Mouse (Mus musculus) central nervous system, embryonic 18 days (tissue): ENCODE measurements around the gene Slc7a6. TPM values are rescaled to one million over a fixed set of nuclear protein-coding genes. Genes with fewer than 3 reads are reported as not detected.

Experiments used
- polyA plus RNA-seq: library from polyadenylated mRNA; depleted of rRNA; stranded (reverse); fragments of >200 nt; gene quantifications from 2 replicates; pipeline ENCODE4 v1.2.3, GENCODE M21; 2012; rRNA removed

The Slc7a6 gene
- 45.3 and 46.0 TPM in 2 replicates for polyA plus RNA-seq

DNA sequence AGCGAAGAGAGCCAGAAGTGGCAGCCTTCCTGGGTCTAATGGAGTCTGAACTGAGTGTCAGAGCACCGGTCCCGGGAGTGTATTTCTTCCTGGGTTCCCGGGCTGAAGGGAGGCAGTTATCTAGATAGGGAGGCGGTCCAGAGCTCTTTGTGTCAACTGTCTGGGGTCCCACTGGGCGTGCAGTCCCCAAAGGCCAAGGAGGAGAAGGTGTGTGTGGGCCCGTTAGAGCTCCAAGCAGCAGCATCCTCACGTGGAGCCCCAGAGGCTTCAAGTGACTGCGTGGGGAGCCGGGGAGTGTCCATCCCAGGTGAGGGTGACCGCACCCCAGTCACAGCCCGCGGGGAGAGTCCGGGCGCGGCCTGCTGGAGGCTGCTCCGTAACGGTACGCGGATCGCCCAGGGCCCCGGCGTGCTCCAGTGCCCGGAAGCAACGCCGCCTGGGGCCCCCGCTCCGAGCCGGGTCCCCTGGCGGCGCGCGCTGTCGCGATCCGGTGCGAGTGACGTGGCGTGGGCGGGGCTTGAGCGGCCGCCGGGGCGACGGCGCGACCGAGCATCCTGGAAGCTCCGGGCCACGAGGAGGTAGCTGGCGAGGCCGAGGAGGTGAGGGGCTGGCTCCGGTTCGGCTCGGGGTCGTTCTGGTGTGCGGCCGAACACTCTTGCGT, at the start of gene Slc7a6:
Slc7a6 (plus strand) TSS at position 502 of the 661 bp plus-strand sequence.

DNA sequence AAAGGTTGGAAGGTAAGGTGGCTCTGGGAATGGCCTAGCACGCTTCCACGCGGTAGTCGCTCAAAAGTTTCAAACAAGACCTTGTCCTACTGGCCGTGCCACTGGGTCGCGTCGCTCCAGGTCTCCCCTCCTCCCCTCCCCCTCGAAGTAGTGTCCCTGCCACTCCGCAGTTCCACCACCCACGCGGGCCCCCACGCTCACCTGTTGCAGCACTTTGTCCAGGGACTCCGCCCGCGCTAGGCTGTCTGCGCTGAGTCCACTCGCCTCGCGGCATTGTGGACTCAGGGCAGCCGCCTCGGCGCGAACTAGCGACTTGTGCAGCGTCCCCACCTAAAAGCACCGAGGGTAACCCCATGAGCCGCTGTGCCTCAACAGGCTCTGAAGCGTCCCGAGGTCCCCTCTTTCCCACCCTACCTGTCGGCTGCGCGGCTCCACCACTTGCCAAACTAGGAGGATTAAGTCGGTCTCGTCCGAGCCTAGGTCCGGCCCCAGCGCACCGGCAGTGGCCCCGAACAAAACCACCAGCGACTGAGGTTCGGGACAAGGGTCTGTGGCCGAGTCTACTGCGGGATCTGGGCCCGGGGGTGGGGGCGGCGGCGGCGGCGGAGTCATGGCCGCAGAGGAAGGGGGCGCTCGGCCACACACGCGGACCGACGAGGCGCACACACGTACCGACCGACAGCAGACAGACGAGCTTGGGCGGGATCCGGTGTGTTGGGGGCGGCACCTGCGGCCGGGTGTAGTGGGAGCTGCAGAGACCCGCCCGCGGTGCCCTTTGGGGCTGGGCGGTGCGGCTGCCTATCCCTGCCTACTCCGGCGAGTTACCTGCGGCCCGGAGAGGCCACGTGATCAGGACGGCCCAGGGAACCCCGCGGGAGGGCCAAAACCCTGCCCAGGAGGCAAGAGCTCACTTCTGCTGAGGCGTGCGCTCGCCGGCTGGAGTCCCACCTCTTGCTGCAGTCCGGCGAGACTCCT, 32.2 kb upstream of the Slc7a6 start, which contains the start of gene Esrp2:
Esrp2 (minus strand) TSS at position 819 of the 975 bp plus-strand sequence.

DNA sequence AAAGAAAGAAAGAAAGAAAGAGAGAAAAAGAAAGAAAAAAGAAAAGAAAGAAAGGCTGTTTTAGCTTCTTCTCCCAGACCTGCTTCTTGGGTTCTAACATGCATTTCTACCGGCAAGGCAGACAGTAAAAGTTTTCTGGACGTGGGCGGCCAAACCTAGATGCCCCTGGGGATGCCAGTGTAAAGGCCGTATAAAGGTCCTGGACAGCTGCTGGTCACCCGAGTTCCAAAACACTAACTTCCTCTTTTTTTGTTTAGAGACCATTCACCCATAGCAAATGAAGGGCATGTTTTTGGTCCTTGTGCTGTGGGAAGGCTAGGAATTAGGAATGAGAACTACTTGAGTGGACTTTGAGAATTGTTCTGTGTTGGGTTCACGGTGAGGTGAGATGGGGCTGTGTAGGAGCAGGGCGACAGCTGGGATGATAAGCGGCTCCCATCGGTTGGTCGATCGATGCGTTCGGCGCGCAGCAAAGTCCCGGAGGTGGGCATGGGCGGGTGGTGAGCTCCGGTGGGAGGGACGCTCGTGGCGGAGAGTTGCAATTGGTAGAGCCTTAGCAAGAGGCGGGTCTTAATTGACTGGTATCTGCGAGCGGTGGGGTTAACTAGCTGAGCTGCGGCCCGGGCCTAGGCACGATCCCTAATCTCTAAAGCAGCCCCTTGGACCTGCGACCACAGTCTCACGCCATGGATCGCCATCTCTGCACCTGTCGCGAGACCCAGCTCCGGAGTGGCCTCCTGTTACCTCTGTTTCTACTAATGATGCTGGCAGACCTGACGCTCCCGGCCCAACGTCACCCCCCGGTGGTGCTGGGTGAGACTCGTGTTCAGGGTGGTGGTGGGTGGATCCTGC, 18.6 kb upstream of the Slc7a6 start, which contains the start of gene Pla2g15:
Pla2g15 (plus strand) TSS at position 599 of the 852 bp plus-strand sequence.

DNA sequence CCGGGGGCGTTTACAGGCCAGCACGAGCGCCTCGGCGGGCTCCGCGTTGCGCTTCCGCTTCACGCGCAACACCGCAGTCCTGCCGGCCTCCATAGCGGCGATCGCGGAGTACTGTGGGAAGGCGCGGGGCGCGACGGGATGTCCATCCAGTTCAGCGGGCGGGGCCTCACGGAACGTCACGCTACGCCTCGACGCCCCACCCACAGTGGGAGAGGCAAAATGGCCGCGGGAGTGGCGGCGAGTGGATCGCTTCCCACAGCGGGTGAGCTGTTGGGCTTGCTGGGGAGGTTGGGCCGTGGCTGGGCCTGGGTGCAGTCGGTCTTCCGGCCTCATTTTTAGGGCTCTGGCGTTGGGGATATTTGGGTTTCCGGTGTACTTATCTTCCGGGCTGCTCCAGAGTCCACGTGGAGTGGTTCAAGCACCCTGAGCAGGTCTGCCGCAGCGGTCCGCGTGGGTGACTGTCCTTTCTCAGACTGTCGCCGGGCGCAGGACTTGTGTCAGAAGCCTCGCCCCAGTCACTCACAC, 42.2 kb downstream of the Slc7a6 start, which contains the start of the genes Slc7a6os and Prmt7:
Slc7a6os (minus strand) TSS at position 115 of the 525 bp plus-strand sequence.
Prmt7 (plus strand) TSS at position 116 of the 525 bp plus-strand sequence.

Other genes with a start within 250 kb of the Slc7a6 start
- gene Ctrl, start 235.0 kb upstream of the Slc7a6 start, polyA plus RNA-seq: 8.4 and 9.0 TPM in 2 replicates
- gene Psmb10, start 230.4 kb upstream of the Slc7a6 start, polyA plus RNA-seq: 70.5 and 78.9 TPM in 2 replicates
- 4.7 and 6.6 TPM in 2 replicates for gene Lcat, start 225.5 kb upstream of the Slc7a6 start, polyA plus RNA-seq
- 18.2 and 18.9 TPM in 2 replicates for gene Slc12a4, start 202.8 kb upstream of the Slc7a6 start, polyA plus RNA-seq
- not detected in 2 replicates for gene Dpep3, start 189.4 kb upstream of the Slc7a6 start, polyA plus RNA-seq
- 29.5 and 29.7 TPM in 2 replicates for gene Dus2, start 177.5 kb upstream of the Slc7a6 start, polyA plus RNA-seq
- gene Dpep2nb, start 162.9 kb upstream of the Slc7a6 start, polyA plus RNA-seq: not detected in 2 replicates
- gene Ddx28, start 157.0 kb upstream of the Slc7a6 start, polyA plus RNA-seq: 13.8 and 13.9 TPM in 2 replicates
- gene Nfatc3, start 110.0 kb upstream of the Slc7a6 start, polyA plus RNA-seq: 7.8 and 8.4 TPM in 2 replicates
- gene Esrp2, start 31.9 kb upstream of the Slc7a6 start, polyA plus RNA-seq: 0.13 and 0.41 TPM in 2 replicates
- gene Pla2g15, start 18.5 kb upstream of the Slc7a6 start, polyA plus RNA-seq: 16.0 and 16.2 TPM in 2 replicates
- 35.6 and 38.6 TPM in 2 replicates for gene Slc7a6os, start 42.1 kb downstream of the Slc7a6 start, polyA plus RNA-seq
- 42.0 and 42.3 TPM in 2 replicates for gene Prmt7, start 42.1 kb downstream of the Slc7a6 start, polyA plus RNA-seq
- gene Smpd3, start 169.1 kb downstream of the Slc7a6 start, polyA plus RNA-seq: 41.4 and 48.6 TPM in 2 replicates
- 38.1 and 38.2 TPM in 2 replicates for gene Zfp90, start 246.5 kb downstream of the Slc7a6 start, polyA plus RNA-seq